Mouse (Mus musculus): Measurements from ENCODE around the gene Pi4k2a. TPM values are rescaled to one million over a fixed set of nuclear protein-coding genes. Genes with fewer than 3 reads are reported as not detected.
A peak's percentile ranks its signal among the peaks of the same experiment; 100 is the strongest.
"Not testable (repeated sequence)": the region's sequence is repeated elsewhere in the genome, so short reads cannot be mapped to it uniquely, and the experiment has no call there.

Pi4k2a gene
- total RNA-seq, 2 experiments from 2014 or later = 69.2 to 69.6 TPM

GRCm38 (mm10) chr19:42079950-42080349 is 10.3 kb upstream of the Pi4k2a start:
- DNase-seq (ENCODE audit: low spot score in 2 of 2) = no peak

- no peak for DNase-seq (ENCODE audit: low spot score in 2 of 2)
Measured at GRCm38 (mm10) chr19:42080469-42080868, 9.8 kb upstream of the Pi4k2a start.

GRCm38 (mm10) chr19:42081613-42082012 is 8.7 kb upstream of the Pi4k2a start:
- not testable (repeated sequence) for DNase-seq (ENCODE audit: low spot score in 2 of 2)

- no peak for DNase-seq (ENCODE audit: low spot score in 2 of 2)
Measured at GRCm38 (mm10) chr19:42085690-42086089, 4.6 kb upstream of the Pi4k2a start.

- peak; percentile 90 to 96 for DNase-seq (ENCODE audit: low spot score in 2 of 2)
Measured at GRCm38 (mm10) chr19:42086166-42086565, 4.1 kb upstream of the Pi4k2a start, which contains the start of gene Morn4. Morn4 (minus strand) TSS chr19:42086357.

GRCm38 (mm10) chr19:42089103-42089747 is 1.0 kb upstream of the Pi4k2a start:
- DNase-seq (ENCODE audit: low spot score in 2 of 2) = peak; percentile 21 to 66

GRCm38 (mm10) chr19:42090637-42091141 is 419 bp downstream of the Pi4k2a start:
- no peak for DNase-seq (ENCODE audit: low spot score in 2 of 2)

GRCm38 (mm10) chr19:42099406-42099805 is 9.1 kb downstream of the Pi4k2a start:
- no peak for DNase-seq (ENCODE audit: low spot score in 2 of 2)

GRCm38 (mm10) chr19:42104681-42105080 is 14.4 kb downstream of the Pi4k2a start:
- DNase-seq (ENCODE audit: low spot score in 2 of 2) = no peak

GRCm38 (mm10) chr19:42115783-42116335 is 25.6 kb downstream of the Pi4k2a start:
- DNase-seq (ENCODE audit: low spot score in 2 of 2) = no peak

GRCm38 (mm10) chr19:42118142-42118541 is 27.9 kb downstream of the Pi4k2a start:
- DNase-seq (ENCODE audit: low spot score in 2 of 2) = no peak

GRCm38 (mm10) chr19:42118596-42118995 is 28.3 kb downstream of the Pi4k2a start:
- DNase-seq (ENCODE audit: low spot score in 2 of 2) = no peak

- DNase-seq (ENCODE audit: low spot score in 2 of 2) = no peak
Measured at GRCm38 (mm10) chr19:42120451-42120850, 30.2 kb downstream of the Pi4k2a start.

GRCm38 (mm10) chr19:42124684-42125083 is 34.4 kb downstream of the Pi4k2a start:
- peak in 1 of 2 experiments; percentile 29 for DNase-seq (ENCODE audit: low spot score in 2 of 2)

- no peak for DNase-seq (ENCODE audit: low spot score in 2 of 2)
Measured at GRCm38 (mm10) chr19:42125501-42126218, 35.4 kb downstream of the Pi4k2a start.

- no peak for DNase-seq (ENCODE audit: low spot score in 2 of 2)
Measured at GRCm38 (mm10) chr19:42126219-42126605, 35.9 kb downstream of the Pi4k2a start.

GRCm38 (mm10) chr19:42127024-42127423 is 36.8 kb downstream of the Pi4k2a start:
- DNase-seq (ENCODE audit: low spot score in 2 of 2) = no peak

GRCm38 (mm10) chr19:42128052-42128740 is 37.9 kb downstream of the Pi4k2a start:
- no peak for DNase-seq (ENCODE audit: low spot score in 2 of 2)

- peak; percentile 97 to 99 for DNase-seq (ENCODE audit: low spot score in 2 of 2)
Measured at GRCm38 (mm10) chr19:42128787-42129508, 38.7 kb downstream of the Pi4k2a start, which contains the start of gene Avpi1. Avpi1 (minus strand) TSS chr19:42129059.

- no peak for DNase-seq (ENCODE audit: low spot score in 2 of 2)
Measured at GRCm38 (mm10) chr19:42129509-42130293, 39.4 kb downstream of the Pi4k2a start.
